8 mouse cellular contexts compared by ENCODE assay signal in genomic region chr13:91178428-91179160, GRCm38 (mm10). TPM values are rescaled to one million over a fixed set of nuclear protein-coding genes. Genes with fewer than 3 reads are reported as not detected.
DNase-seq lines count a peak whose midpoint lies in the region; ATAC-seq lines count a peak whose summit lies in the region.
"Had no signal": no experiment of that assay in that cellular context is flagged by ENCODE, and none has a peak within 500 bp of the region (broad histone marks: within the 10 kb centered on the region; RNA-seq: fewer than 3 reads in every experiment).

No protein-coding gene starts in this region.

- peak; percentile 79 for ATAC-seq in CD4-positive, CD25-positive, alpha-beta regulatory T cell, adult 4 months
- peak; percentile 92 for ATAC-seq in forebrain, embryonic 14.5 days
- ATAC-seq in midbrain, embryonic 11.5 days (ENCODE audit: low FRiP score), result peak; percentile 87
- no peak for ATAC-seq in granulocyte monocyte progenitor cell, adult 5-6 weeks (replicated peaks; ENCODE audit: poor library complexity, severe bottlenecking)

- 17% methylated on average over 9 of the region's 9 CpGs for WGBS in forebrain, embryonic 14.5 days
- WGBS in midbrain, embryonic 11.5 days, result 48% methylated on average over 9 of the region's 9 CpGs

- peaks cover 23% of the 10 kb centered on the region for H3K4me1 ChIP-seq in forebrain, embryonic 14.5 days (ENCODE audit: control insufficient read depth, insufficient read depth, low read length)
- H3K4me1 ChIP-seq in midbrain, embryonic 11.5 days (ENCODE audit: control insufficient read depth, insufficient read depth, low read length), result peaks cover 12% of the 10 kb centered on the region

- intact Hi-C loops in gastrocnemius, postnatal 36 days (cut with DNase I), result no loop called here

- peak overlapping the region; percentile 81 for H3K27ac ChIP-seq in forebrain, embryonic 14.5 days (ENCODE audit: low read depth, low read length)
- H3K27ac ChIP-seq in midbrain, embryonic 11.5 days (ENCODE audit: low read depth, low read length), result no peak overlapping the region

- H3K4me3 ChIP-seq in forebrain, embryonic 14.5 days (ENCODE audit: low read depth, low read length), result no peak overlapping the region
- H3K4me3 ChIP-seq in midbrain, embryonic 11.5 days (ENCODE audit: low read depth, low read length), result no peak overlapping the region
- H3K4me3 ChIP-seq: myocyte had no signal

- DNase-seq in CD4-positive helper T cell, adult 2 months (ENCODE audit: low read depth, low spot score), result peak; percentile 15
- peak; percentile 96 for DNase-seq in forebrain, embryonic 14.5 days (ENCODE audit: low spot score)
- DNase-seq in midbrain, embryonic 11.5 days (ENCODE audit: low spot score, missing footprints), result peak; percentile 86
- DNase-seq in gastrocnemius, postnatal 36 days, result no peak
- no peak for DNase-seq in thymus, postnatal 25 days

- peak overlapping the region; percentile 9 for H3K4me2 ChIP-seq in forebrain, embryonic 14.5 days (ENCODE audit: low read length)
- no peak overlapping the region for H3K4me2 ChIP-seq in midbrain, embryonic 11.5 days

- H3K9me3 ChIP-seq in forebrain, embryonic 14.5 days (replicated peaks; ENCODE audit: control insufficient read depth, low read length), result no peaks in the 10 kb centered on the region
- no peaks in the 10 kb centered on the region for H3K9me3 ChIP-seq in midbrain, embryonic 11.5 days (ENCODE audit: control insufficient read depth, low read length)

- no peaks in the 10 kb centered on the region for H3K36me3 ChIP-seq in forebrain, embryonic 14.5 days (ENCODE audit: control insufficient read depth, insufficient read depth, low read length)
- H3K36me3 ChIP-seq in midbrain, embryonic 11.5 days (ENCODE audit: control insufficient read depth, insufficient read depth, low read length), result no peaks in the 10 kb centered on the region

- H3K9ac ChIP-seq in forebrain, embryonic 14.5 days (ENCODE audit: low read length), result peak overlapping the region; percentile 25; the same call in 1 of the 2 replicates
- H3K9ac ChIP-seq in midbrain, embryonic 11.5 days (ENCODE audit: low read length), result no peak overlapping the region

- H3K27me3 ChIP-seq in forebrain, embryonic 14.5 days (replicated peaks; ENCODE audit: control insufficient read depth, insufficient read depth, low read length), result no peaks in the 10 kb centered on the region
- no peaks in the 10 kb centered on the region for H3K27me3 ChIP-seq in midbrain, embryonic 11.5 days (ENCODE audit: control insufficient read depth, insufficient read depth, low read length)

RNA-seq across cellular contexts. Expression of gene Atg10, which starts 45.2 kb away (rescaled TPM):
- 10 to 100 TPM; 20.0 to 21.7 TPM for polyA plus RNA-seq in CD4-positive, CD25-positive, alpha-beta regulatory T cell, adult 4 months (2017; shearing (Covaris generic))
- 14.1 and 15.4 TPM in 2 replicates for polyA plus RNA-seq in forebrain, embryonic 14.5 days (2014; fragmentation: Nextera tagmentation; extraction: Ambion mirVana)
- 13.7 and 14.7 TPM in 2 replicates for polyA plus RNA-seq in midbrain, embryonic 11.5 days (2014; fragmentation: Nextera tagmentation; extraction: Ambion mirVana)
- total RNA-seq in gastrocnemius, postnatal 36 days (2021), result 10 to 100 TPM in 1 of 2 experiments, 1 to 10 TPM in 1; 7.9 to 11.1 TPM
- total RNA-seq in granulocyte monocyte progenitor cell, adult 5-6 weeks (2014; fragmentation: Nextera tagmentation), result 10.7 and 16.9 TPM in 2 replicates
- total RNA-seq in granulocyte monocyte progenitor cell, adult 5-6 weeks (2017), result 15.7 and 18.9 TPM in 2 replicates

Comparison
In these comparisons a context has a peak if more than half of its experiments do, and no peak if none do; other contexts are left out.
1. DNase-seq: peak in CD4-positive helper T cell, adult 2 months (single experiment), forebrain, embryonic 14.5 days (single experiment) and midbrain, embryonic 11.5 days (single experiment); none in gastrocnemius, postnatal 36 days (0 of 2) and thymus, postnatal 25 days (single experiment).